Mouse (Mus musculus): ENCODE results near the gene Etl4.

DNA sequence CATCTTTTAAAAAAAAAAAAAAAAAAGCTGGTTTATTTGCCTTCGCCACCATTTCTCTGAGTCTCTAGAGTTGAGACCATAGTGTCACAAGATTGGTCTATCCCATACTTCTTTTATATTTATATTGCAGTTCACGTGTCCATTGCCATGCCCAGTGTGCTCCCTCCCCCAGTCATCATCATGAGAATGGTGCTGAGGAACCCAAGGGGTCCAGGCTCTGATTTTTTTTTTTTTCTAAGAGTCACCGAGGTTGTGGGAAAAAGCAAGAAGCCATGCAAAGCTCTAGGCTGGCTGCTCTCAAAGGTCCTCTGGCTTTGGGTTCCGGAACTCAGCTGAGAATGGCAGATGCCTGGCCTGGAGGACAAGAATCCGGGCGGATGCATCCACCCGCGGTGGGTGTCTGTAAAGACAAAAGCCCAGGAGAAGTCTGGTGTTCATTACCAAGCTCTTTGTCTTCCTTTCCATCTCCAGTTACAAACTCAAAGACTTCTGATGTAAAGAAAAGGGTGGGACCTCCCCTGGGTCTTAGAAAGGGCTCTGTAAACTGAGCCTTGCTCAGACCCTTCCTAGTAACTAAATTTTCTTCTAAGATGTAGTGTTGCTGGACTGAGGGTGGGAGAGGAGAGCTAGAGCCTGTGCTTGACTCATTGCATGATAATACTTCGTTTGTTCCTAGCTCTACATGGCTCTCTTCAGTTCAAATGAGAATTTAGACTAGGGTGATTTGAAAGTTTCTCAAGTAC is 745.2 kb downstream of the Etl4 start:
- TF ChIP-seq E2F4 (IDR thresholded peaks at IDR 0.05; ENCODE audit: insufficient read depth) (no peak), POLR2A (IDR thresholded peaks at IDR 0.05; ENCODE audit: insufficient read length, low read depth) (no peak), REST (IDR thresholded peaks at IDR 0.05; ENCODE audit: insufficient read depth, insufficient read length) (no peak)

All from myocyte (in vitro differentiated cells).